Mouse (Mus musculus) liver, embryonic 16.5 days (tissue): Measurements from ENCODE around the gene Bckdk. TPM values are rescaled to one million over a fixed set of nuclear protein-coding genes. Genes with fewer than 3 reads are reported as not detected.

Source experiments
- ATAC-seq: fragments of 200-750 bp; cut with Nextera tagmentation; 2 replicates; pipeline ENCODE4 v1.8.0; 2017; ENCODE audit warnings: low read depth, mild to moderate bottlenecking, moderate number of reproducible peaks, moderate library complexity
- H3K27ac ChIP-seq: fragments of 300-500 bp; sonication (generic); 2 replicates; pipeline ENCODE4 v1.5.1; 2014; ENCODE audit warnings: mild to moderate bottlenecking, low read length
- H3K27me3 ChIP-seq: fragments of 300-500 bp; sonication (generic); 2 replicates; pipeline ENCODE4 v1.6.1; 2014; ENCODE audit warnings: low read depth, low read length, mixed read lengths; ENCODE audit not compliant: control insufficient read depth, insufficient read depth
- H3K36me3 ChIP-seq: fragments of 300-500 bp; sonication (generic); 2 replicates; pipeline ENCODE4 v1.6.1; 2014; ENCODE audit warnings: mild to moderate bottlenecking; ENCODE audit not compliant: control insufficient read depth, insufficient read depth
- H3K4me1 ChIP-seq: fragments of 300-500 bp; sonication (generic); 2 replicates; pipeline ENCODE4 v1.6.1; 2014; ENCODE audit warnings: low read depth, low read length, mixed read lengths; ENCODE audit not compliant: control insufficient read depth
- H3K4me2 ChIP-seq: fragments of 300-500 bp; sonication (generic); 2 replicates; pipeline ENCODE4 v1.6.1; 2014; ENCODE audit warnings: low read depth, low read length, mixed read lengths
- H3K4me3 ChIP-seq: fragments of 300-500 bp; sonication (generic); 2 replicates; pipeline ENCODE4 v1.5.1; 2014; ENCODE audit warnings: low read depth, mild to moderate bottlenecking, low read length
- H3K9ac ChIP-seq: fragments of 300-500 bp; sonication (generic); 2 replicates; pipeline ENCODE4 v1.6.1; 2014; ENCODE audit warnings: low read depth, low read length
- H3K9me3 ChIP-seq: fragments of 300-500 bp; sonication (generic); replicated peaks from 2 replicates; pipeline ENCODE4 v1.6.1; 2016; ENCODE audit warnings: low read length; ENCODE audit not compliant: control insufficient read depth
- WGBS: fragments of 180-500 bp; shearing (Covaris S2); extraction: QIAGEN DNeasy Blood & Tissue Kit; methylation state at CpG from one replicate; pipeline ENCODE4 v1.1.7; 2014; ENCODE audit not compliant: insufficient replicate concordance; 5-methylcytosine and 5-hydroxymethylcytosine counted together
- polyA plus RNA-seq: library from polyadenylated mRNA; unstranded; fragments of >200 nt; fragmentation: Nextera tagmentation; extraction: Ambion mirVana; gene quantifications from 2 replicates; pipeline ENCODE4 v1.2.1, GENCODE M21; 2015

The Bckdk gene
- polyA plus RNA-seq, 1 experiment from 2014 or later, result 51.1 TPM

DNA sequence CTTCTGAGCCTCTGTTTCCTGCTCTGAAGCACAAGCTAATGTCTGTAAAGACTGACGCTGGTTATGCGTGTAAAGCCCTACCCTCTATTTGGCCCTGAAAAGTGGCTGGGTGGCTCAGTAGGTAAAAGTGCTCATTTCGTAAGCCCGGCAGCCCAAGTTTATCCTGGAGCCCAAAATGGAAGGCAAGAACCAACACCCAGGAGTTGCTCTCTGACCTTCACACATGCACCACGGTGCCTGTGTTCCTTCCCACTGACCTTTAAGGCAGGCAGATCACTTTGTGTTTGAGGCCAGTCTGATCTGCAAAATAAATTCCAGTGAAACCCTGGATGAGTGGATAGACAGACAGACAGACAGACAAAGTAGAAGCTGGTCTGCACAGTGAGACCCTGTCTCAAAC, 19.8 kb downstream of the Bckdk start:
- no peak overlapping the region for H3K27ac ChIP-seq
- H3K4me3 ChIP-seq, result no peak overlapping the region
- 77% methylated on average over 5 of the region's 5 CpGs for WGBS
- H3K27me3 ChIP-seq, result no peaks in the 10 kb centered on the region
- ATAC-seq, result no peak
- H3K36me3 ChIP-seq, result no peaks in the 10 kb centered on the region
- no peak overlapping the region for H3K4me2 ChIP-seq
- H3K4me1 ChIP-seq, result peaks cover 4% of the 10 kb centered on the region
- H3K9ac ChIP-seq, result no peak overlapping the region
- H3K9me3 ChIP-seq, result no peaks in the 10 kb centered on the region

GRCm38 (mm10) chr7:127925252-127925651, 21.4 kb downstream of the Bckdk start:
- no peak overlapping the region for H3K4me3 ChIP-seq
- ATAC-seq, result no peak
- H3K27ac ChIP-seq, result no peak overlapping the region
- H3K27me3 ChIP-seq, result no peaks in the 10 kb centered on the region
- no peaks in the 10 kb centered on the region for H3K36me3 ChIP-seq
- no peaks in the 10 kb centered on the region for H3K9me3 ChIP-seq
- no peak overlapping the region for H3K4me2 ChIP-seq
- no peak overlapping the region for H3K9ac ChIP-seq
- peaks cover 7% of the 10 kb centered on the region for H3K4me1 ChIP-seq
- 79% methylated on average over 5 of the region's 5 CpGs for WGBS

DNA sequence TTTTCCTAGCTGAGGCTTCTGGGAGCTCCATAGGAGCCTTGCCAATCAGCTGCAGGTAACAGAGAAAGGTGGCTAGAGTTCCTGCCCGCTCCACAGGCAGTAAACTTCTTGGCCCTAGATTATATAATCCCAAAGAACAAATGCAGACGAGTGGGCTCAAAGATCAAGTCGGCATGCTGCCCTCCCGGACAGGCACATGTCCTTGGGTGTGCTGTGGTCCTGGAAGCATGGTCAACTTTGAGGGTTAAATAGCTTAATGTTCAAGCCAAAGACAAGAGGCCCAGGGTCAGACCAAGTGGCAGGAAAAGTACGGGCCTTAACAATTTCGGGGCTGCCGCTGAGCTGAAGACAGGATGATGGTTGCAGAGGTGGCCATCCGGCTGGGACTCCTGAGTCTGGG, 22.2 kb downstream of the Bckdk start:
- Histone ChIP-seq H3K9me3 (no peaks in the 10 kb centered on the region), H3K9ac (no peak overlapping the region), H3K4me2 (no peak overlapping the region), H3K27me3 (no peaks in the 10 kb centered on the region), H3K27ac (no peak overlapping the region), H3K36me3 (no peaks in the 10 kb centered on the region), H3K4me1 (peaks cover 9% of the 10 kb centered on the region), H3K4me3 (no peak overlapping the region)
- no peak for ATAC-seq
- WGBS, result 81% methylated on average over 8 of the region's 8 CpGs

DNA sequence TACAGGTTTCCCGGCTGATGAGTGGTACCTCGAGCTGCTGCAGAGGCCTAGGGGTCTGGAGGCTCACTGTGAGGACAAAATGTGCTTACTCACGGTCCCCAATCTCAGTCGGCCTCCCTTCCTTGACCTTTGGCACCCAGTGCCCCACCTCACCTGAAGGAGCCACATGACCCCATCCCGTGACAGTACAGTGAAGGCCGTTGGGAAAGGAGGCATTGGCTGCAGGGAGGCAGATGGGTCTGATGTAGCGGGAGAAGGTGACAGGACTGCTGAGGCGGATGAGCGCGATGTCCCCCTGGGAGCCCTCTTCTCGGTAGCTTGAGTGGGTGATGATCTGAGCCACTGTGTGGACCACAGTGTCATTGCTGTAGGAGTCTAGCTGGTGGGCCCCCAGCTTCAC, 23.0 kb downstream of the Bckdk start:
- Histone ChIP-seq H3K9ac (no peak overlapping the region), H3K27ac (no peak overlapping the region), H3K27me3 (no peaks in the 10 kb centered on the region), H3K36me3 (no peaks in the 10 kb centered on the region), H3K4me3 (no peak overlapping the region), H3K9me3 (no peaks in the 10 kb centered on the region), H3K4me2 (no peak overlapping the region), H3K4me1 (peaks cover 12% of the 10 kb centered on the region)
- ATAC-seq, result no peak
- 77% methylated on average over 11 of the region's 11 CpGs for WGBS

- no peak overlapping the region for H3K4me3 ChIP-seq
- no peak overlapping the region for H3K9ac ChIP-seq
- H3K9me3 ChIP-seq, result no peaks in the 10 kb centered on the region
- no peak for ATAC-seq
- peaks cover 14% of the 10 kb centered on the region for H3K4me1 ChIP-seq
- 77% methylated on average over 11 of the region's 11 CpGs for WGBS
- no peak overlapping the region for H3K27ac ChIP-seq
- no peaks in the 10 kb centered on the region for H3K27me3 ChIP-seq
- H3K4me2 ChIP-seq, result no peak overlapping the region
- no peaks in the 10 kb centered on the region for H3K36me3 ChIP-seq
Observed at GRCm38 (mm10) chr7:127927726-127928125, 23.8 kb downstream of the Bckdk start.

DNA sequence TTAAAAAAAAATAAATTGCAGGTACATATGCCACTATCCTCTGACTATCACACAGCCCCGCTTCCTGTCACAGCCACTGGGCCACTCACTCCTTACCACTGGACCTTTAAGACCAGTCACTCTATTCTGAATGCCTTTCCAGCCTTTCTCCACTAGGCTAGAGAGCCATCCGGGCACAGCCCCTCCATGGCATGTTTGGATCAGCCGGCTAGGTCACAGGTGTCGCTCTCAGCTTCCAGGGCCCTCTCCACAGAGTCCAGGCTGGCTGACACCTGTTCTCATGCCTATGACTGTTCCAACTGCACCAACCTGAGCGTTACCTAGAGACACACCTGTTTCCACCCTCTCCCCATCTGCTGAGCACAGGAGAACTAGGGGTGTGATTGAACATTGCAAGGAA, 24.7 kb downstream of the Bckdk start:
- ATAC-seq, result no peak
- no peaks in the 10 kb centered on the region for H3K9me3 ChIP-seq
- H3K9ac ChIP-seq, result no peak overlapping the region
- 56% methylated on average over 5 of the region's 5 CpGs for WGBS
- no peak overlapping the region for H3K27ac ChIP-seq
- H3K36me3 ChIP-seq, result no peaks in the 10 kb centered on the region
- peaks cover 13% of the 10 kb centered on the region for H3K4me1 ChIP-seq
- H3K27me3 ChIP-seq, result no peaks in the 10 kb centered on the region
- H3K4me2 ChIP-seq, result peak overlapping the region; percentile 33
- H3K4me3 ChIP-seq, result peak overlapping the region; percentile 43

DNA sequence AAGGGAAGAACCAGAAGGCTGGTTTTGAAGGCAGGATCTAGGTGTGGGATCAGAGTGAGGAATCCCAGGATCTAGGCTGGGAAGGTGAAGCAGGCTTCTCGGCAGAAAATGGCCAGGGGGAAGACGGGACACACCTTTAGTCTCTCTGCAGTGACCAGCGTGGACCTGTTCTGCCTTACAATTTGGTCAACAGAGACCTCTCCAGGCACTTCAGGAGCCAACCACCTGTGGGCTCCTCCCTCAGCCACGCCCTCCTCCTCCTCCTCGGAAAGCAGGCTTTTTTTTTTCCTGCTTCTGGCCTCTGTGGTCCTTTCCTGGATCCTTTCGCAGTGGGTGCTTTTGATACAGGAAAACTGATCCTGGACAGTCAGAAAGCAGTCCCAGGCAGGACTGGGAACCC, 26.0 kb downstream of the Bckdk start, which contains the start of gene Prss8:
Gene Prss8, minus strand, starts transcription at position 182 of the 400 bp plus-strand sequence.
- peaks cover 17% of the 10 kb centered on the region for H3K4me1 ChIP-seq
- peak within 1 kb of the TSS; percentile 43 for H3K4me3 ChIP-seq
- H3K27ac ChIP-seq, result no peak within 1 kb of the TSS
- 41% methylated on average over 6 of the region's 6 CpGs for WGBS
- H3K9ac ChIP-seq, result peak within 1 kb of the TSS; percentile 23; the same call in 1 of the 2 replicates
- peak; percentile 58 for ATAC-seq
- H3K9me3 ChIP-seq, result no peaks in the 10 kb centered on the region
- peak within 1 kb of the TSS; percentile 33 for H3K4me2 ChIP-seq
- no peaks in the 10 kb centered on the region for H3K27me3 ChIP-seq
- H3K36me3 ChIP-seq, result no peaks in the 10 kb centered on the region

DNA sequence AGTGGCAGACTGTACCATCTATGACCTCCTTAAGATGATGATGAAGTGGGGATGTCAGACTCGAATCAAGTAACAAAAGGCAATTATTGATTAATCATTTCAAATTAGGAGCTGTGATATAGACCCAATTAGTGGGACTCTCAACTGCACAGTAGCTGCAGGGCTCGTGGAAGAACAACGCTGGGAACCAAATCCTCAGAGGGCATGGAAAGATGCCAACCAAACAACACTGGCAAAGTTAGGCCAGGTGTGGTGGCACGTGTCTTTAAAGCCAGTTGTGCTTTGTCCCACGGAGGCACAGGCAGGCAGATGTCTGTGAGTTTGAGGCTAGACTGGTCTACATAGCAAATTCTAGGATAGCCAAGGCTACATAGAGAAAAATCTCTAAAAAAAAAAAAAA, 26.8 kb downstream of the Bckdk start:
- no peaks in the 10 kb centered on the region for H3K36me3 ChIP-seq
- 65% methylated on average over 5 of the region's 5 CpGs for WGBS
- peaks cover 19% of the 10 kb centered on the region for H3K4me1 ChIP-seq
- no peak overlapping the region for H3K27ac ChIP-seq
- H3K9me3 ChIP-seq, result no peaks in the 10 kb centered on the region
- no peak overlapping the region for H3K9ac ChIP-seq
- H3K27me3 ChIP-seq, result no peaks in the 10 kb centered on the region
- no peak overlapping the region for H3K4me3 ChIP-seq
- H3K4me2 ChIP-seq, result no peak overlapping the region; the same call in 1 of the 2 replicates
- no peak for ATAC-seq

DNA sequence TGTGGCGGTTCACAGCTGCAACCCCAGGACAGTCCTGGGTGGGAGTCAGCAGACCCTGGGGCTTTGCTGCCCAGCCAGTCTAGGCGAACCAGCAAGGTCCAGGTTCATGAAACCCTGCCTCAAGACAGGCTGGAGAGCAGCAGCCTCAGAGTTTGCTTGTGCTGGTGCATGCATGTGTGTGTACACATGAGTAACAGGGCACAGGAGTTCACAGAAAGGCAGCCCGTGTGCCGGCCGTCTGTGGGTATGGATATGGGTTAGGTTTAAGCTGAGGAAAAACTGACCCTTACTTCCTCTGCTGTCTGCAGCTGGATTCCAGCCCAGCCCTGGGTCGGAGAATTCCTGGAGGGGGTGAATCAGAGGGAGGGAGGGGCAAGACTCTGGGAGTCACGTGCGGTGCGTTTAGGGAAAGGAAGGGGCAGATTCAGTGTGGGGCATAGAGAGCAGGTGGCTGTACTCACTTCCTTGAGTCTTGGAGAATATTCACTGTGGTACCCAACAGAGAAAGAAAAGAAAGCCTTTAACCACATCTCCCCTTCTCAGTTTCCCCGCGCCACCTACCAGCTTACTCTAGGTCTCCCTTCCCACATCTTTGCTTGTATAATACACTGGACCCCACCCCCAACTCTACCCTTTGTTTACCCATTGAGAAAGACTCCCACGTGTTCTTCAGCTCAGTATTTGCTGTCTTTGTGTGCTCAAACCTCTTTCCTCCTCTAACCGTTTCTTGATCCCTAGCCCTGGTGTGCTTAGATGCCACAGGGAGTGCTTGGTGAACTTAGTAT, 27.7 kb downstream of the Bckdk start:
- Histone ChIP-seq H3K4me1 (peaks cover 25% of the 10 kb centered on the region), H3K27me3 (no peaks in the 10 kb centered on the region), H3K27ac (peak overlapping the region; percentile 69), H3K9ac (no peak overlapping the region), H3K4me3 (peak overlapping the region; percentile 12; the same call in 1 of the 2 replicates), H3K4me2 (peak overlapping the region; percentile 37), H3K36me3 (no peaks in the 10 kb centered on the region), H3K9me3 (no peaks in the 10 kb centered on the region)
- ATAC-seq, result peak; percentile 33
- 57% methylated on average over 13 of the region's 13 CpGs for WGBS
